Mouse (Mus musculus): Measurements from ENCODE around the gene Prmt7. TPM values are rescaled to one million over a fixed set of nuclear protein-coding genes. Genes with fewer than 3 reads are reported as not detected.

The Prmt7 gene
- total RNA-seq, 1 experiment = 55.8 TPM

DNA sequence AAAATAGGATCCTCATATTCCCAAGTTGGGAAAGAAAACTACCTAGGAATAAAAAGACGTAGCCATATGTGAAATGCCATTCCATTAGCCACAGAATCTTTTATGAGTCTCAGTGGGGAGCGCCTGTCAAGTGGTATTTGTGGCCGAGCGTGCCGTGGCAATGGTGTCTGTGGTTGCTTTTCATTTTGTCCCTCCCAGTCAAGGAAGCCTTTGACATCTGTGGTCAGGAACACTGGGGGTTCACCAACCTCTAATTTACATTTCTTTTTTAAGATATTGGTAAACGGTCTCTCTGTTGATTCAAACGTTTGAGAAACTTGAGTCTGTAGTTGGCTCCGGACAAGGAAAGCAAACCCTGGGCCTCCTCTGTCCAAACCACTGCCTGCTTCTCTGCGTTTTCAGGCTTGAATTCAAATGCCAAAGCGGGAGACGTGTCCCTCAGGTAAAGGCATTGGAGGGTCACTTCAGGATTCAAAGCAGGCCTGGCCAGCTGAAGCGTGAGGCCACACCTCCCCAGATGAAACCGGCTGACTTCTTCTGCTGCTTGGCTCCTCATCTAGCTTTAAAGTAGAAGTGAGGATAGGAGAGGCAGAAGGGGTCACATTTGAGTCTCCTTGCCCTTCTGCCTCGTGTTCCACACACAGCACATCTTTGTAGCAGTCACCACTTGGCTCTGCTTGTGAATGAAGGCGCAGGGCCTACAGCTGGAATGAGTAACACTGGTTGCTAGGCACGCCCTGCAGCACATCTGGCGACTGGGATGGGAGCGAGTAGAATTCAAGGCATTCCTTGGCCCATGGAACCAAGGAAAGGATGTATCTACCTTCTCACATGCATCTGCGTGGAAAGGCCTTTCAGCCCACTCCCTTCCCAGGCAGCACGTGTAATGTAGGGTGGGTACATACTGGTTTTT, 82.0 kb downstream of the Prmt7 start:
- no peaks in the 10 kb centered on the region for H3K9me3 ChIP-seq (ENCODE audit: control insufficient read depth, insufficient read depth, low read depth, low read length)
- in situ Hi-C loops (cut with MboI; ENCODE audit: low sequenced_read_pairs in 2 of 2, unreplicated experiment in 2 of 2) = no loop called here

GRCm38 (mm10) chr8:106298261-106298660, 87.5 kb downstream of the Prmt7 start:
- no peak for TF ChIP-seq MAFK (IDR thresholded peaks at IDR 0.05; ENCODE audit: insufficient read depth, low read depth, low read length)
- TF ChIP-seq CHD2 (IDR thresholded peaks at IDR 0.05; ENCODE audit: low read depth, low read length) = no peak
- no peak for TF ChIP-seq HCFC1 (IDR thresholded peaks at IDR 0.05; ENCODE audit: borderline replicate concordance, insufficient read depth, low read length)
- DNase-seq (ENCODE audit: low read depth, low spot score) = no peak
- Histone ChIP-seq H3K4me1 (ENCODE audit: control insufficient read depth in 2 of 2, insufficient read depth in 2 of 2, low read length in 2 of 2, poor library complexity in 1 of 2) (no peaks in the 10 kb centered on the region), H3K4me3 (ENCODE audit: insufficient read depth in 1 of 2, low read depth in 1 of 2, low read length in 2 of 2, poor library complexity in 1 of 2, severe bottlenecking in 1 of 2) (no peak overlapping the region), H3K9me3 (ENCODE audit: control insufficient read depth, insufficient read depth, low read depth, low read length) (no peaks in the 10 kb centered on the region), H3K27ac (ENCODE audit: insufficient read depth, low read depth, low read length, poor library complexity, severe bottlenecking) (no peak overlapping the region), H3K36me3 (ENCODE audit: control insufficient read depth, insufficient read depth, low read length, poor library complexity, severe bottlenecking) (no peaks in the 10 kb centered on the region), H3K9ac (ENCODE audit: insufficient read depth, low read depth, low read length, poor library complexity, severe bottlenecking) (no peak overlapping the region)
- in situ Hi-C loops (cut with MboI; ENCODE audit: low sequenced_read_pairs in 2 of 2, unreplicated experiment in 2 of 2) = no loop called here

More for the DNA sequence above, 82.0 kb downstream of the Prmt7 start:
- H3K9ac ChIP-seq (ENCODE audit: insufficient read depth, low read depth, low read length, poor library complexity, severe bottlenecking) = no peak overlapping the region
- DNase-seq (ENCODE audit: low read depth, low spot score) = no peak
- H3K4me1 ChIP-seq (ENCODE audit: control insufficient read depth in 2 of 2, insufficient read depth in 2 of 2, low read length in 2 of 2, poor library complexity in 1 of 2) = peaks cover 0 to 8% of the 10 kb centered on the region in 2 experiments; a peak in 2 of 4 replicates
- no peaks in the 10 kb centered on the region for H3K36me3 ChIP-seq (ENCODE audit: control insufficient read depth, insufficient read depth, low read length, poor library complexity, severe bottlenecking)
- no peak overlapping the region for H3K27ac ChIP-seq (ENCODE audit: insufficient read depth, low read depth, low read length, poor library complexity, severe bottlenecking)
- TF ChIP-seq ZC3H11A (IDR thresholded peaks at IDR 0.05; ENCODE audit: borderline replicate concordance, low read depth, low read length) = no peak
- no peak for TF ChIP-seq MAFK (IDR thresholded peaks at IDR 0.05; ENCODE audit: insufficient read depth, low read depth, low read length)
- TF ChIP-seq CHD2 (IDR thresholded peaks at IDR 0.05; ENCODE audit: low read depth, low read length) = no peak
- TF ChIP-seq HCFC1 (IDR thresholded peaks at IDR 0.05; ENCODE audit: borderline replicate concordance, insufficient read depth, low read length) = no peak
- TF ChIP-seq ZNF384 (IDR thresholded peaks at IDR 0.05; ENCODE audit: low read depth, low read length) = no peak
- H3K4me3 ChIP-seq (ENCODE audit: insufficient read depth in 1 of 2, low read depth in 1 of 2, low read length in 2 of 2, poor library complexity in 1 of 2, severe bottlenecking in 1 of 2) = no peak overlapping the region

DNA sequence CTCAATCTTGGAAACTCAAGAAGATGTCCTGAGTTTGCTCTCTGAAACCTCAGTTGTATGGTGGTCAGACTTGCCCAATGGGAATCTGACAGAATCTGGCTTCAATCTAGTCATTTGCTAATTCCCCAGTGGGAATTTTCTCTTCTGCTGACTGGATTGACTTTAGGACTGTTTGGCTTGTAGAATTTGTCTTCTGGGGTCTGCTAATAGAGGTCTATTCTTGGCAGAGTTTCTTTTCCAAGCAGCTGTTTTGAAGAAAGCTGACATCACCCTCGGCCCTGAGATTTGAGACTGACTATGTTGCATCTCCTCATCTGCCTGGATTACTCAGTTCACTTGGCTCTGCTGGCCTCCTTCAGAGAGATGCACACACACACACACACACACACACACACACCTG, 88.1 kb downstream of the Prmt7 start:
- Histone ChIP-seq H3K9me3 (ENCODE audit: control insufficient read depth, insufficient read depth, low read depth, low read length) (no peaks in the 10 kb centered on the region), H3K4me3 (ENCODE audit: insufficient read depth in 1 of 2, low read depth in 1 of 2, low read length in 2 of 2, poor library complexity in 1 of 2, severe bottlenecking in 1 of 2) (no peak overlapping the region), H3K4me1 (ENCODE audit: control insufficient read depth in 2 of 2, insufficient read depth in 2 of 2, low read length in 2 of 2, poor library complexity in 1 of 2) (no peaks in the 10 kb centered on the region), H3K9ac (ENCODE audit: insufficient read depth, low read depth, low read length, poor library complexity, severe bottlenecking) (no peak overlapping the region), H3K36me3 (ENCODE audit: control insufficient read depth, insufficient read depth, low read length, poor library complexity, severe bottlenecking) (no peaks in the 10 kb centered on the region), H3K27ac (ENCODE audit: insufficient read depth, low read depth, low read length, poor library complexity, severe bottlenecking) (no peak overlapping the region)
- in situ Hi-C loops (cut with MboI; ENCODE audit: low sequenced_read_pairs in 2 of 2, unreplicated experiment in 2 of 2) = no loop called here
- no peak for TF ChIP-seq ZC3H11A (IDR thresholded peaks at IDR 0.05; ENCODE audit: borderline replicate concordance, low read depth, low read length)
- no peak for TF ChIP-seq ZNF384 (IDR thresholded peaks at IDR 0.05; ENCODE audit: low read depth, low read length)
- no peak for TF ChIP-seq CHD2 (IDR thresholded peaks at IDR 0.05; ENCODE audit: low read depth, low read length)
- TF ChIP-seq HCFC1 (IDR thresholded peaks at IDR 0.05; ENCODE audit: borderline replicate concordance, insufficient read depth, low read length) = no peak
- no peak for TF ChIP-seq MAFK (IDR thresholded peaks at IDR 0.05; ENCODE audit: insufficient read depth, low read depth, low read length)
- no peak for DNase-seq (ENCODE audit: low read depth, low spot score)

- no peak for DNase-seq (ENCODE audit: low read depth, low spot score)
- H3K9me3 ChIP-seq (ENCODE audit: control insufficient read depth, insufficient read depth, low read depth, low read length) = no peaks in the 10 kb centered on the region
Measured at GRCm38 (mm10) chr8:106299686-106300085, 89.0 kb downstream of the Prmt7 start.

More at GRCm38 (mm10) chr8:106299686-106300085, 89.0 kb downstream of the Prmt7 start:
- no peaks in the 10 kb centered on the region for H3K36me3 ChIP-seq (ENCODE audit: control insufficient read depth, insufficient read depth, low read length, poor library complexity, severe bottlenecking)
- H3K4me1 ChIP-seq (ENCODE audit: control insufficient read depth in 2 of 2, insufficient read depth in 2 of 2, low read length in 2 of 2, poor library complexity in 1 of 2) = no peaks in the 10 kb centered on the region
- no peak overlapping the region for H3K27ac ChIP-seq (ENCODE audit: insufficient read depth, low read depth, low read length, poor library complexity, severe bottlenecking)
- in situ Hi-C loops (cut with MboI; ENCODE audit: low sequenced_read_pairs in 2 of 2, unreplicated experiment in 2 of 2) = no loop called here
- TF ChIP-seq ZC3H11A (IDR thresholded peaks at IDR 0.05; ENCODE audit: borderline replicate concordance, low read depth, low read length) (no peak), CHD2 (IDR thresholded peaks at IDR 0.05; ENCODE audit: low read depth, low read length) (no peak), HCFC1 (IDR thresholded peaks at IDR 0.05; ENCODE audit: borderline replicate concordance, insufficient read depth, low read length) (no peak), ZNF384 (IDR thresholded peaks at IDR 0.05; ENCODE audit: low read depth, low read length) (no peak), MAFK (IDR thresholded peaks at IDR 0.05; ENCODE audit: insufficient read depth, low read depth, low read length) (no peak)
- no peak overlapping the region for H3K9ac ChIP-seq (ENCODE audit: insufficient read depth, low read depth, low read length, poor library complexity, severe bottlenecking)
- no peak overlapping the region for H3K4me3 ChIP-seq (ENCODE audit: insufficient read depth in 1 of 2, low read depth in 1 of 2, low read length in 2 of 2, poor library complexity in 1 of 2, severe bottlenecking in 1 of 2)

All from ES-E14 (cell line).